Mouse (Mus musculus) cortical plate, adult 2 months (tissue): Measurements from ENCODE around the gene D130043K22Rik.

Source experiments
- CTCF ChIP-seq: fragments of 200-500 bp; IDR thresholded peaks from 2 replicates; pipeline ENCODE4 v1.5.1; 2011; ENCODE audit warnings: mild to moderate bottlenecking, control low read depth, low read length; ENCODE audit not compliant: insufficient read depth; ENCODE audit errors: extremely low read depth
- POLR2A ChIP-seq: fragments of 200-500 bp; IDR thresholded peaks from 2 replicates; pipeline ENCODE4 v1.6.1; 2011; ENCODE audit warnings: mild to moderate bottlenecking, low read length, control low read depth; ENCODE audit not compliant: insufficient read depth; ENCODE audit errors: extremely low read depth

DNA sequence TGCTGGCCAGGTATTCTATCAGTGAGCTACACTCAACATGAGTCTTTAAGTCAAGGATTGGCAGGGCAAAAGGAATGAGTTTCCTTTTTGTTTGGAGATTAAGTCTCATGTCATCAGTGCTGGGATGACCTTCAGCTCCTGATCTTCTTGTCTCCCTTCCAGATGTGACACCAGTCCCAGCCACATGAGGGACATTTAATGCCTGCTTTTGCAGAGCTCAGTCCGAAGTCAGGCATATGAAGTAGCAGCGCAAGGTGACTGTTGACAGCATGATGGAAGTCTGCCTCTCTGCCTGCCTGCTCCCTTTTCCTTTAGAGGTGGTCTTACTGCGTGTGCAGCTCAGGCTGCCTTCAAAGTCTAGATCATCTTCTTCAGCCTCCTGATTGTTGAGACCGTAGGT, 20.3 kb upstream of the D130043K22Rik start:
- TF ChIP-seq CTCF (no peak), POLR2A (no peak)
